Comparison of ENCODE assay signal across 8 mouse cellular contexts in the genomic region with DNA sequence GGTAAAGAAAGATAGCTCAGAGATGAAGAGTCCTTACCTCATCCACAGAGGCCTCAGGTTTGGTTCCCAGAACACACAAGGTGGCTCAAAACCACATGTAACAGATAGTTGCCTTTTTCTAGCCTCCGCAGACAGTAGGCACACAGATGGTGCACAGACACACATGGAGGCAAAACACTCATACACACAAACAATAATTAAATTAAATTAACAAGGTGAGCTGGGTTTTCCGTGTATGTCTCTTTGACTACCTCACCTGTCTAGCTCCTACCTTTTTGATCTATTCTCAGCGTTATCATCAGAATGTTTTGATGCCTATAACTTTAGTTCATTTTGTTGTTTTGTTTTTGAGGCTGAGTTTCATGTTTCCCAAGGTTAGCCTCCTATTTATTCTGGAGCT. TPM values are rescaled to one million over a fixed set of nuclear protein-coding genes. Genes with fewer than 3 reads are reported as not detected.
DNase-seq lines count a peak whose midpoint lies in the region; ATAC-seq and TF ChIP-seq lines count a peak whose summit lies in the region.

Rhog (minus strand) TSS at position 101 of the 400 bp plus-strand sequence.

- H3K27ac ChIP-seq in hindbrain, postnatal 0 days: no peak within 1 kb of the TSS

- H3K4me2 ChIP-seq in hindbrain, postnatal 0 days (ENCODE audit: low read depth, low read length): no peak within 1 kb of the TSS

- no peak within 1 kb of the TSS for H3K9ac ChIP-seq in hindbrain, postnatal 0 days (replicated peaks; ENCODE audit: low read length)

- no peak for ATAC-seq in hindbrain, postnatal 0 days
- no peak for ATAC-seq in megakaryocyte, adult 5-6 weeks (ENCODE audit: poor library complexity, severe bottlenecking)

- peak; percentile 73 for DNase-seq in heart, adult 11 months
- no peak for DNase-seq in heart, adult 9 months (ENCODE audit: low spot score in 2 of 2)
- no peak for DNase-seq in adrenal gland, postnatal 10 days
- DNase-seq in gastrocnemius, postnatal 14 days: no peak
- no peak for DNase-seq in hindbrain, postnatal 0 days (ENCODE audit: low spot score)
- no peak for DNase-seq in B cell, adult 2 months
- DNase-seq in thymus, postnatal 14 days: no peak

- H3K4me3 ChIP-seq in hindbrain, postnatal 0 days (ENCODE audit: low read length): no peak within 1 kb of the TSS

- no peaks in the 10 kb centered on the region for H3K4me1 ChIP-seq in hindbrain, postnatal 0 days (ENCODE audit: insufficient read depth, low read length)

- 82% methylated on average over 3 of the region's 3 CpGs for WGBS in hindbrain, postnatal 0 days

- no peaks in the 10 kb centered on the region for H3K36me3 ChIP-seq in hindbrain, postnatal 0 days (ENCODE audit: insufficient read depth, low read length)

- intact Hi-C loops in gastrocnemius, postnatal 14 days (cut with DNase I; ENCODE audit: low total_unique reads): no loop called here

- H3K9me3 ChIP-seq in hindbrain, postnatal 0 days (ENCODE audit: low read length): no peaks in the 10 kb centered on the region

- TF ChIP-seq CTCF in hindbrain, postnatal 0 days (IDR thresholded peaks at IDR 0.05; ENCODE audit: low read depth): no peak

- H3K27me3 ChIP-seq in hindbrain, postnatal 0 days (ENCODE audit: insufficient read depth, low read length): no peaks in the 10 kb centered on the region

RNA-seq across cellular contexts. Expression of gene Rhog, which starts in this region (rescaled TPM):
- 10 to 100 TPM; 47.9 to 57.5 TPM for total RNA-seq in adrenal gland, postnatal 10 days (2021)
- total RNA-seq in gastrocnemius, postnatal 14 days (2021): 10 to 100 TPM; 21.9 to 22.6 TPM
- 12.8 and 17.0 TPM in 2 replicates for total RNA-seq in hindbrain, postnatal 0 days (2014; rRNA removed)
- 22.1 and 22.6 TPM in 2 replicates for polyA plus RNA-seq in hindbrain, postnatal 0 days (2015; fragmentation: Nextera tagmentation; extraction: Ambion mirVana)
- total RNA-seq in megakaryocyte, adult 5-6 weeks (2015): 359 and 397 TPM in 2 replicates
- total RNA-seq in megakaryocyte, adult 5-6 weeks (2017): 89.0 and 112 TPM in 2 replicates
